Mouse (Mus musculus) layer of hippocampus, adult 2 months (tissue): ENCODE data around the gene Sos1. TPM values are rescaled to one million over a fixed set of nuclear protein-coding genes. Genes with fewer than 3 reads are reported as not detected.
"Not testable (repeated sequence)": the region's sequence is repeated elsewhere in the genome, so short reads cannot be mapped to it uniquely, and the experiment has no call there.

Experiments
- DNase-seq, 2 experiments: peaks; one replicate each; pipeline ENCODE4 v3.0.0; 2022; ENCODE audit warnings: low spot score in 2 of 2
- H3K27ac ChIP-seq: fragments of 200-600 bp; 2 replicates; pipeline ENCODE4 v1.8.1; 2022
- H3K4me3 ChIP-seq: fragments of 200-600 bp; 2 replicates; pipeline ENCODE4 v1.8.1; 2022; ENCODE audit warnings: mild to moderate bottlenecking
- CTCF ChIP-seq: fragments of 200-600 bp; conservative IDR thresholded peaks from 2 replicates; pipeline ENCODE4 v1.8.1; 2022; ENCODE audit warnings: antibody characterized with exemption, mild to moderate bottlenecking, moderate library complexity
- total RNA-seq, 2 experiments: library from RNA; stranded (reverse); gene quantifications; 2 replicates each; pipeline ENCODE4 v1.2.3; 2021

Gene Sos1
- total RNA-seq, 2 experiments from 2014 or later = 35.2 to 36.8 TPM

DNA sequence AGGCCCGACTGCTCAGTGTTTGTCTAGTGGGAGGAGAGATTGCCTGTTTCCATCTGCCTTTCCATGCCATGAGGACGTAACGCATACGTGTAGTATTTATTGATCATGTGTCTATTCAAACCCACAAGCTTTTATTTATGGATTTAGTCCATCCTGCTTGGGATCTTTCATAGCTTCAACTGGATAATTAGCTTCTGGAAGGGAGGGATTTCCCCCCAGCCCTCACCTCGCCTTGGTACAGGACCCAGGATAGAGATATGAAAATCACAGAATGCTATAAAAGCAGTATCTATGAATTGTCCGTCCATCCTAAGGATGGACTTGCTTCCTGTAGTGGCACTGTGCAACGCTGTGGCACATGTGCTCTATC lies 587 bp upstream of the Sos1 start:
- TF ChIP-seq CTCF = no peak
- Histone ChIP-seq H3K27ac (peak overlapping the region; percentile 96), H3K4me3 (peak overlapping the region; percentile 75)
- no peak for DNase-seq

DNA sequence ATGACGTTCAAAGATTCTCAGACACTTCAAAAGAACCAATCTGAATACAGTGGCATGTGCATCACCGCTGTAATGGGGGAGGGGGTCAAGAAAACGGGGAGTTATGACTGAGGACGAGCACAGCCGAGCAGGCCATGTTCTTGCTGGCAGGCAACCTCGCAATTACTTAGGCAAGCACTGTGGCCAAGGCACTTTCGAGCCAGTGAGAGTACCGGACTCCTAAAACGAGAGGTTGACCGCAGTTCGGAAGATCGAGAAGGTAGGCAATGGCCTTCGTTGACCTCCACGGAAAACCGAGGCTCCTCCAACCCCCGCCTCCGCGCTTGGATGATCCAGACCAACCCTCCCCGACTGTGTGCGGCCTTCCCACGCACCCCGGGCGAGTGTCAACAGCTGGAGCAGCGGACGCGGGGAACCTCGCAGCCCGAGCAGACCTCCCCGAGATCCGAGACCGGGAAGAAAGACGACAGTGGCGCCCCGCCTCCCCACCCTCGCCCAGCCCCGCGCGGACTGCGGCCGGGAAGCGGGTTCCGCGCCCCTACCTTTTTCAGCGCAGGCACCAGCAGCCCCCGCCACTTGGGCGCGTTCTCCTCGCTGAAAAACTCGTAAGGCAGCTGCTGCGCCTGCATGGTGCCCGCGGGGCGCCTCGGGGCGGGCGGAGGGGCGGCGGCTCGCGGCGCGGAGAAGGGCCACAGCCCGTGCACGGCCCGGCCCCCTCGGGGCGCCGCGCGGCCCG lies 790 bp downstream of the Sos1 start:
- no peak for TF ChIP-seq CTCF
- peak overlapping the region; percentile 75 for H3K4me3 ChIP-seq
- peak; percentile 30 to 53 for DNase-seq
- H3K27ac ChIP-seq = peak overlapping the region; percentile 96

DNA sequence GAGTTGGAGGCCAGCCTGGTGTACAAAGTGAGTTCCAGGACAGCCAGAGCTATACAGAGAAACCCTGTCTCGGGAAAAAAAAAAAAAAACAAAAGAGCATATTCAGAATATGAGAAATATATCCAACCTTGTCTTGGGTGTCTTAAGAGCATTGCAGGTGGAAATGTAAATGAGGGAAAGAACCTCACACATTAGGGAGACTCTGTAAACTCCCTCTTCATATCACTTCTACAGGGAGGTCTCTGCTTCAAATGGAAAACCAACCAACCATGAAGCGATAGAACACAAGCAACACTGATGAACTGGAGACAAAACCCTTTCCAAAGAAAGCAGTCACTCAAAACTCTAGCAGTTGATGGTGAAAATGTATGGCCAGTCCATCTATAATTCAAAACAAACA lies 2.6 kb downstream of the Sos1 start:
- TF ChIP-seq CTCF = no peak

DNA sequence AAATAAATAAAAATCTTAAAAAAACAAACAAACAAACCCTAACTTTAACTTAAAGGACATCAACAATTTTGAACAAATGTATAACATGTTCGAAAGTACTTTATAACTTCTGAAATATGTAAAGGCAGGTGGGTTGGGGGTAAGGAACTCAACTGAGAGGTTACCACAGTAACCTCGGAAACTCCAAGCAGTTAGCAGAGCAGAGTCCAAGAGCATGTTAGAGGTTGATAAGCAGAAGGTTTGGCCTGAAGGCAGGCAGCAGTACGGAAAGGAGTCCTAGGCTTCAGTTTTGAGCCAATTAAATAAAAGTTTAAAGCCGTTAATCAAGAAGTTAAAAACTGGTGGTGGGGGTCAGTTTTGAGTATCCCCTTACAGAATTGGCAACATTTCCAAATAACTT lies 3.8 kb downstream of the Sos1 start:
- Histone ChIP-seq H3K4me3 (no peak overlapping the region), H3K27ac (no peak overlapping the region)
- TF ChIP-seq CTCF = no peak
- no peak for DNase-seq

More for the DNA sequence above, 2.6 kb downstream of the Sos1 start:
- DNase-seq = no peak
- Histone ChIP-seq H3K27ac (no peak overlapping the region), H3K4me3 (no peak overlapping the region)

DNA sequence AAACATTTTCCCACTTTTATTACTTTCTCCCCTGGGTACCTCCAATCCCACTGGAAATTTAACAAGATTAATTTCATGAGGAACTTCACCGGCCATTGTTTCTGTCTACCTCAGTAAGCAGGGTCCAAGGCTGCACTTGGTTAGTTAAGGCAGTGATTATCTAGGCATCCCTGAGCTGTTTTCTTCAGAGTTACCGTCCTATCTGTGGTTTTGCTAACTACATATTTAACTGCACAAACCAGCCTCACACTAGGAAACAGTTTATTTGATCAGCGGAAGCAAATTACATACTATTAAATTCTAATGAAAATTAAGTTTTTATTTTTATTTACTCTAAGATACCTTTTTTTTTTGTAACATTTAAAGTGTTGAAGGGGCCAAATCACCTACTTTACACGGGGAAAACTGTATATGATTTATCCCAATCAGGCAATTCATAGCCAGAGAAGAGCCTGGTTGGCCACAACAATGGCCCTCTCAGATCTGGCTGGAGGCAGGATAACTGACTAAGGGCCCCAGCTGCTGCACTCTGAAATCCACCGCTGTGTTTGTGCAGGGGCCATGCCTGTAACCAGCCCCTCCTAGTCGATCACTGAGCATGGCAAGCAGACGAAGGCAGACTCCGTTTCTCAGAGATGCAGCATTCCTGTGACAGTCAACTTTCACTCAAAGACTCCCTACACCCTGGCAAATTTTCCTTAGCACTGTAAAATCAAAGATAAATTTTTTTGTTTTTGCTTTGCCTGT lies 9.0 kb downstream of the Sos1 start:
- Histone ChIP-seq H3K27ac (peak overlapping the region; percentile 40; the same call in 1 of the 2 replicates), H3K4me3 (no peak overlapping the region; the same call in 1 of the 2 replicates)
- TF ChIP-seq CTCF = no peak
- DNase-seq = no peak

DNA sequence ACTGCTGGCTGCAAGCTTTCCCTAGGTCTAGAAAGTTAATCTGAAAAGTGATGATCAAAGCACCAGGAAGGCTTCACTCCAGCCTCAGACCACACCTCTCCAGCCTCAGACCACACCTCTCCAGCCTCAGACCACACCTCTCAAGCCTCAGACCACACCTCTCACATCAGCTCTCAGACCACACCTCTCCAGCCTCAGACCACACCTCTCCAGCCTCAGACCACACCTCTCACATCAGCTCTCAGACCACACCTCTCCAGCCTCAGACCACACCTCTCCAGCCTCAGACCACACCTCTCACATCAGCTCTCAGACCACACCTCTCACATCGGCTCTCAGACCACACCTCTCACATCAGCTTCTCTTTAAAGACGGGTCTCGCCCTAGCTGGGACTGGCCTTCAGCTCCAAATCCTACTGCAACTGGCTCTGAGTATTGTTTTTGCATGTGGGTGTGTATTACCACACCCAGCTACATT lies 11.8 kb downstream of the Sos1 start:
- not testable (repeated sequence) for H3K4me3 ChIP-seq, H3K27ac ChIP-seq, DNase-seq

DNA sequence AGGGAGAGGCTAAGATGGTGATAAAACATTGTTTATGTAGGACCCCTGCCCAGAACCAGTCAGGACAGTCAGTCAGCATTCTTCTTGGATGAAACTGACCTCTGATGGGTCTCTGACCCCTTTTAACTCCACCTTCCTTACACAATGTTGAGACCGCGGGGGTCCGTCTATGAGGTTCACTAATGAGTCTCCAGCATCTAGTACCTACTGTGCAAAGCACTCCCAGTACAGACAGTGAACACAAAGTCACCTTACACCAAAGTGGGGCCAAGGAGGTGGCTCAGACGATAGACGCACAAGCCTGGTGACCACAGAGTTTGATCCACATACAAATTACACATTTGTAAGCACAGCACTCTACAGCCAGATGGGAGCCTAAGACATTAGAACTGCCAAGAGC lies 20.0 kb downstream of the Sos1 start:
- TF ChIP-seq CTCF = no peak
- no peak overlapping the region for H3K27ac ChIP-seq
- DNase-seq = no peak
- no peak overlapping the region for H3K4me3 ChIP-seq

DNA sequence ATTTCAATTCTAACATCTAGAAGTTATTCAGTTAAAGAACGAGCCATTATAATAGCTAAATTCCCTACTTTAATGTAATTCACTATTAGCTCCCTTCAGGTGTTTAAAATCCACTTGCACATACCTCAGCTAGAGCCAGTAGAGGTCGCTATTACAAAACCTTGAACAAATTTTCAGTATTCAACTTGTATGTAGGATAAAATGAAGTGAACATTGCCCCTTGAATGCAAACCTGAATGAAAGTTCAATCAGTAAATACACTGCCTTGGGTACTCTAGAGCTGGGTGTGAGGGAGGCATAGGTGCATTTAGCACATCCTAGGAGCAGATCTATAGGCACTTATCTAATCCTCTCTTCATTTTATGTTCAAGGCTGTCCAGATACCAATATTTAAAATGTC lies 24.6 kb downstream of the Sos1 start:
- TF ChIP-seq CTCF = peak; percentile 90
- DNase-seq = peak in 1 of 2 experiments; percentile 35
- Histone ChIP-seq H3K4me3 (no peak overlapping the region), H3K27ac (no peak overlapping the region)

DNA sequence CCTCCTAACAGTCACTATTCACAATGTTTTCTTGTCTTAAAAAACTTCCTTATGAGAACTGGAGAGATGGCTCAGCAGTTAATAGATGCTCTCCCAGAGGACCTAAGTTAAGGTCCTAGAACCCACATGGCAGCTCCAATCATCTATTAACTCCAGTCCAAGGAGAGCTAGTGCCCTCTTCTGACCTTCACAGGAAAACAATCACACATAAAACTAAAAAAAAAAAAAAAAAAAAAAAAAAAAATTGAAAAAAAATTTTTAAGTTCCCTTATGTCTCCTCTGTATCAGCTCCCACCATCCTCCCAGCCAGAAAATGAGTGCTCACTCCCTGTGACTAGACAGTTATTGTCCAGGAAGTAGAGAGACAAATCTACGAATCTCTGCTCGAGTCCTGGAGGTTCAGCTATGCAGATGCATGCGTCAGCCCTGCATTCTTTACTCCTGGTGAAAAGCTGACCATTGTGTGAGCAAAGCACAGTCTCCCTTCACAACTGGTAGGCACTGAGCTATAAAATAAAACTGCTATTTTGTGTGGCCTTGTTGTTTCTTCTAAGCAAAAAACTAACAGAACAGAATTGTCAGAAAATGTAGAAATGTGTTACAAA lies 29.7 kb downstream of the Sos1 start:
- H3K27ac ChIP-seq = peak overlapping the region; percentile 66
- no peak for DNase-seq
- H3K4me3 ChIP-seq = no peak overlapping the region
- TF ChIP-seq CTCF = no peak; the same call in 1 of the 2 replicates

DNA sequence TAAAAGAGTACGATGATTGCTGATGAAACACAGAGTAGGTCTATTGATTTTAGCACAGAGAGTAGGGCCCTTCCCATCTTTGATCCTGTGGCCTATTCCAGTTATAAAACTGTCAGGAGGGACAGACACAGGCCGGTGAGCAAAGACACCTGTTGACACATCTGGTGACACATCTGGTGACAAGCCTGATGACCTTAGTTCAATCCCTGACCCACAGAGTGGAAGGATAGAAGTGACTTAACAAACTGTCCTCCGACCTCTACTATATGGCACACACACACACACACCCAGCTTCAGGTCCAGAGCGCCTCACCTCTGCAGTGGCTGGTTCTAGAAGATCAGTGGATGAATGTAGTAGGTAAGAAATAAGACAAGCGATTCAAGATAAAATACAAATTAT lies 33.8 kb downstream of the Sos1 start:
- Histone ChIP-seq H3K4me3 (no peak overlapping the region), H3K27ac (no peak overlapping the region)
- TF ChIP-seq CTCF = no peak
- no peak for DNase-seq

DNA sequence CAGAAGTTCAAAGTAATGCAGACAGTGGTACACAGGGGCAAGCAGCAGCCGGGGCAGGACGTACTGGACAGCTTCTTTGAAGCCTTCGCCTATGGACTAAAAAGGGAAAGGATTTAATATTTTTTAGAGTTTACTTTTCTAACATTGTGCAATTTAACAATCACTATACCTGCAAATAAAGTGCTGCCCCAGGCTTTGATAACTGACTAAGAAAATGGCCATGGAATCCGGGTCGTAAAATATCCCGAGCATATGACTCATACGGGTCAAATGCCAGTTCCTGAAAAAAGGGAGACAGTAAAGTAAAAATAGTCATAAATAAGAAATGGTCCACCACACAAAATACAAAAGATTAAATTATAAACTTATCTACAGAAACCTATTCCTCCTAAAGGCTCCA lies 34.8 kb downstream of the Sos1 start:
- no peak overlapping the region for H3K4me3 ChIP-seq
- no peak overlapping the region for H3K27ac ChIP-seq
- no peak for TF ChIP-seq CTCF
- no peak for DNase-seq

DNA sequence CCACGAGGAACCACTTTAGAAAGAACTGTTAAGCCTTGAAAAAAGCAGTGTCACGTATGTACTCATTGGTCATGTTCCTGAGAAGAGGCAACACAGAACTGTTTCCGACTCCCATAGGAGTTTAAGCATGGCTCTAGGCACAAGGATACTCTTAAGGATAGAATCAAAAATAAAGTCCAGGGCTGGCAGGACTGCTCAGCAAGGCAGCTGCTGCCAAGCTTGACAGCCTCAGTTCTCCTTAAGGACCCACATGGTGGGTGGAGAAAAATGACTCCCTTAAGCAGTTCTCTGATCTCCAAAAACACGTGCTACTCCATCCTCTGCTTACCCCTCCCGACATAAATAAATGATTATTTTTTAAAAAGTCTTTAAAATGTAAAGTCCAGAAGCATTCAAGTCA lies 44.6 kb downstream of the Sos1 start:
- no peak for DNase-seq
- TF ChIP-seq CTCF = no peak

DNA sequence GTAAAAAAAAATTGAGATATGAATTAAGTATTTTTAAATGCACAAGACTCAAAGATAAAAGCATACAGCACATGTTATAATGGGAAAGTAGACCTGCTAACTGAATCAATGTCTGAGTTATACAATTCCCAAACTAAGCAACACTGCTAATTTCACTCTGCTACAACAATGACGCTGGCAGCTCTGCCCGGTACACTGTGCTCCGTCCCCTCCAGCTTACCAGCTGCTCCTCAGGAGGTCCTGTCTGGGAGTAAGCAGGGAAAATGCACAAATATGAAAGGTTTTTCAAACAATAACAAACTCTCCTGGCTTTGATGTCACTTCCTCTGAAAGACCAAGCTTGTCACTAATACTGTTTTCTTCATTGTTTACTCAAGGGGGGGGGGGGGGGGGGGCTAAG lies 45.8 kb downstream of the Sos1 start:
- peak; percentile 19 to 32 for DNase-seq
- no peak for TF ChIP-seq CTCF
- peak overlapping the region; percentile 43 for H3K27ac ChIP-seq
- H3K4me3 ChIP-seq = peak overlapping the region; percentile 24; the same call in 1 of the 2 replicates

More for the DNA sequence above, 44.6 kb downstream of the Sos1 start:
- Histone ChIP-seq H3K4me3 (no peak overlapping the region), H3K27ac (peak overlapping the region; percentile 55; the same call in 1 of the 2 replicates)

DNA sequence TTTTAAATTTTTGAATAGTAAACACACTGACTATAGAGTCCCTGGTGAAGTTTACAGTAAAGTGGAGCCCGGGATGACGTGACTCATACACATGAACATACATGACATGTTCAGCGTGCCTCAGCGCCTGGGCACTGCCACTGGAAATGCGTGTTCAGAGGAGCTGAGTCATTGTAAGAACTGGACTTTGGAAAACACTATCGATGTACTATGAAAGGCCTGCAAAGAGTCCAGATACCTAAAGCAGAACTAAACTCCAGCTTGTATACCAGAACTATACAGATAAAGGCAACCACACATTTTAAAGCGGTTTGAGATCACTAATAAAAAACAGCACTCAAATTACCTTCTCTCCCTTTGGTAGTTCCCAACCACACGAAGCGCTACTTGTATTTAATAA lies 48.3 kb downstream of the Sos1 start:
- no peak for DNase-seq
- Histone ChIP-seq H3K4me3 (no peak overlapping the region), H3K27ac (peak overlapping the region; percentile 37; the same call in 1 of the 2 replicates)
- no peak for TF ChIP-seq CTCF
